Mouse (Mus musculus) intestine, embryonic 16.5 days (tissue): ENCODE results near the gene Pbxip1. TPM values are rescaled to one million over a fixed set of nuclear protein-coding genes. Genes with fewer than 3 reads are reported as not detected.

Source experiments
- ATAC-seq: fragments of 200-750 bp; cut with Nextera tagmentation; 2 replicates; pipeline ENCODE4 v1.8.0; 2017; ENCODE audit warnings: moderate TSS enrichment, moderate library complexity
- H3K27ac ChIP-seq: fragments of 300-500 bp; sonication (generic); 2 replicates; pipeline ENCODE4 v1.5.1; 2014; ENCODE audit warnings: mild to moderate bottlenecking, low read length
- H3K27me3 ChIP-seq: fragments of 300-500 bp; sonication (generic); replicated peaks from 2 replicates; pipeline ENCODE4 v1.6.1; 2014; ENCODE audit warnings: low read length, control low read depth, mixed read lengths; ENCODE audit not compliant: control insufficient read depth, insufficient read depth
- H3K36me3 ChIP-seq: fragments of 300-500 bp; sonication (generic); 2 replicates; pipeline ENCODE4 v1.6.1; 2014; ENCODE audit warnings: low read length, control low read depth; ENCODE audit not compliant: control insufficient read depth, insufficient read depth
- H3K4me1 ChIP-seq: fragments of 300-500 bp; sonication (generic); 2 replicates; pipeline ENCODE4 v1.6.1; 2014; ENCODE audit warnings: low read length, control low read depth, mixed read lengths; ENCODE audit not compliant: control insufficient read depth, insufficient read depth
- H3K4me2 ChIP-seq: fragments of 300-500 bp; sonication (generic); 2 replicates; pipeline ENCODE4 v1.6.1; 2014; ENCODE audit warnings: low read depth, low read length, control low read depth
- H3K4me3 ChIP-seq: fragments of 300-500 bp; sonication (generic); 2 replicates; pipeline ENCODE4 v1.5.1; 2014; ENCODE audit warnings: mild to moderate bottlenecking, low read length
- H3K9ac ChIP-seq: fragments of 300-500 bp; sonication (generic); 2 replicates; pipeline ENCODE4 v1.6.1; 2014; ENCODE audit warnings: low read depth, low read length
- H3K9me3 ChIP-seq: fragments of 300-500 bp; sonication (generic); 2 replicates; pipeline ENCODE4 v1.6.1; 2016; ENCODE audit warnings: low read length, control low read depth; ENCODE audit not compliant: control insufficient read depth
- WGBS: fragments of 180-500 bp; shearing (Covaris S2); extraction: QIAGEN DNeasy Blood & Tissue Kit; methylation state at CpG from one replicate; pipeline ENCODE4 v1.1.7; 2014; 5-methylcytosine and 5-hydroxymethylcytosine counted together
- polyA plus RNA-seq: library from polyadenylated mRNA; unstranded; fragments of >200 nt; fragmentation: Nextera tagmentation; extraction: Ambion mirVana; gene quantifications from 2 replicates; pipeline ENCODE4 v1.2.1, GENCODE M21; 2015

The Pbxip1 gene
- polyA plus RNA-seq, 1 experiment from 2014 or later, result 45.1 TPM

- no peak overlapping the region for H3K9ac ChIP-seq
- H3K9me3 ChIP-seq, result no peaks in the 10 kb centered on the region
- ATAC-seq, result no peak
- whole genome bisulfite sequencing, result 87% methylated on average over 3 of the region's 3 CpGs
- no peaks in the 10 kb centered on the region for H3K4me1 ChIP-seq
- no peak overlapping the region for H3K4me2 ChIP-seq
- H3K27ac ChIP-seq, result no peak overlapping the region
- no peaks in the 10 kb centered on the region for H3K36me3 ChIP-seq
- H3K27me3 ChIP-seq, result no peaks in the 10 kb centered on the region
- H3K4me3 ChIP-seq, result no peak overlapping the region
These were observed 54.3 kb downstream of the Pbxip1 start for GRCm38 (mm10) chr3:89490790-89491189.

GRCm38 (mm10) chr3:89491559-89491958 lies 55.1 kb downstream of the Pbxip1 start:
- Histone ChIP-seq H3K27me3 (no peaks in the 10 kb centered on the region), H3K4me3 (no peak overlapping the region), H3K9ac (no peak overlapping the region), H3K36me3 (no peaks in the 10 kb centered on the region), H3K4me2 (no peak overlapping the region), H3K4me1 (no peaks in the 10 kb centered on the region), H3K9me3 (no peaks in the 10 kb centered on the region), H3K27ac (no peak overlapping the region)
- ATAC-seq, result no peak
- WGBS, result 79% methylated on average over 5 of the region's 5 CpGs

DNA sequence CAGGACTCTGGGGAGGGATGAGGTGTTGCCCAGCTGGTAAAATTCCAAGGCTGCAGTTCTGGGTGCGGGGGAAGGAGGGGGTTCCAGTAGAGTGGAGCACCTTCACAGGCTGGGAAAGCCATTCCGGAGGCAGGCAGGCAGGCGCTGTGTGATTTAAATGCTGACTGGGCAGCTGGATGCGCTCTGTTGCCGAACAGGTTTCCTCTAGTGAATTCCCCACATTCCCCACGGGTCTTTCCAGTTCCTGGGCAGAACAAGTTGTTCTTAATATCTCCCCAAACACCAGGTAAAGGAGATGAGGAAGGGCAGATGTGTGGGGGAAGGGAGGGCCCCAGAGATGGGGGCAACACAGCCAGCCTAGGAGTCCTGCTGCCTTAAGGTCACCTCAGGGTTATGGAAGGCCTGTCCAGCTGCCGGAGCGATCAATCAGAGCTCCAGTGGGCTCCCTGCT lies 56.2 kb downstream of the Pbxip1 start:
- Histone ChIP-seq H3K4me3 (no peak overlapping the region), H3K36me3 (no peaks in the 10 kb centered on the region), H3K9ac (no peak overlapping the region), H3K9me3 (no peaks in the 10 kb centered on the region), H3K27ac (no peak overlapping the region), H3K4me1 (no peaks in the 10 kb centered on the region), H3K27me3 (no peaks in the 10 kb centered on the region), H3K4me2 (no peak overlapping the region)
- 39% methylated on average over 8 of the region's 8 CpGs for WGBS
- no peak for ATAC-seq

- Histone ChIP-seq H3K36me3 (no peaks in the 10 kb centered on the region), H3K4me1 (no peaks in the 10 kb centered on the region), H3K9me3 (no peaks in the 10 kb centered on the region), H3K27ac (no peak overlapping the region), H3K27me3 (no peaks in the 10 kb centered on the region), H3K4me2 (no peak overlapping the region), H3K9ac (no peak overlapping the region), H3K4me3 (no peak overlapping the region)
- ATAC-seq, result no peak
- 80% methylated on average over 5 of the region's 5 CpGs for WGBS
These were observed 58.1 kb downstream of the Pbxip1 start for GRCm38 (mm10) chr3:89494630-89495029.

DNA sequence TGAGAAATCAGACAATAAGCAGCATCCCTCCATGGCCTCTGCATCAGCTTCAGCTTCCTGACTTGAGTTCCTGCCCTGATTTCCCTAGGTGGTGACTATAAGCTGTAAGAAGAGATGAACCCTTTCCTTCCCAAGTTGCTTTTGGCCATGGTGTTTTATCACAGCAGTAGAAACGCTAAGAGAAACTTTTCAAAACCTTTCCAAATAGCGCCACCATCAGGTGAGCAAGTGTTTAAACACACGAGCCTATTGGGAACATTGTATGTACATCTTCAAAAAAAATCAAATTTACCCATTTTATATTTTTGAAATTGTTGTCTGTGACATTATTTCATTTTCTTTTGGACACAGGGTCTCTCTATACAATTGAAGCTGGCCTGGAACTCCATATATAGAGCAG lies 59.9 kb downstream of the Pbxip1 start:
- ATAC-seq, result no peak
- Histone ChIP-seq H3K27ac (no peak overlapping the region), H3K4me3 (no peak overlapping the region), H3K36me3 (no peaks in the 10 kb centered on the region), H3K9me3 (no peaks in the 10 kb centered on the region), H3K4me2 (no peak overlapping the region), H3K4me1 (no peaks in the 10 kb centered on the region), H3K27me3 (no peaks in the 10 kb centered on the region), H3K9ac (no peak overlapping the region)
- 78% methylated on average over 3 of the region's 3 CpGs for WGBS

- 50% methylated on average over 7 of the region's 7 CpGs for WGBS
- Histone ChIP-seq H3K4me2 (no peak overlapping the region), H3K27ac (no peak overlapping the region)
These were observed 63.2 kb downstream of the Pbxip1 start for GRCm38 (mm10) chr3:89499696-89500095.

More at GRCm38 (mm10) chr3:89499696-89500095, 63.2 kb downstream of the Pbxip1 start:
- no peaks in the 10 kb centered on the region for H3K4me1 ChIP-seq
- ATAC-seq, result no peak
- no peak overlapping the region for H3K9ac ChIP-seq
- no peak overlapping the region for H3K4me3 ChIP-seq
- H3K27me3 ChIP-seq, result no peaks in the 10 kb centered on the region
- 0 out of 2 replicates have a peak, but pooled peaks cover 3% of the 10 kb centered on the region for H3K9me3 ChIP-seq
- H3K36me3 ChIP-seq, result no peaks in the 10 kb centered on the region

Other genes with a start within 250 kb of the Pbxip1 start
- gene Gba, start 233.8 kb upstream of the Pbxip1 start, polyA plus RNA-seq, result 73.1 and 87.5 TPM in 2 replicates
- 18.9 and 20.3 TPM in 2 replicates for gene Thbs3, start 221.5 kb upstream of the Pbxip1 start, polyA plus RNA-seq
- gene Mtx1, start 209.6 kb upstream of the Pbxip1 start, polyA plus RNA-seq, result 214 and 234 TPM in 2 replicates
- 13.2 and 13.4 TPM in 2 replicates for gene Muc1, start 207.6 kb upstream of the Pbxip1 start, polyA plus RNA-seq
- 316 and 334 TPM in 2 replicates for gene Krtcap2, start 190.7 kb upstream of the Pbxip1 start, polyA plus RNA-seq
- gene Trim46, start 190.4 kb upstream of the Pbxip1 start, polyA plus RNA-seq, result 3.9 TPM in 2 replicates
- gene Dpm3, start 177.3 kb upstream of the Pbxip1 start, polyA plus RNA-seq, result 119 and 126 TPM in 2 replicates
- 62.7 and 74.1 TPM in 2 replicates for gene Slc50a1, start 166.1 kb upstream of the Pbxip1 start, polyA plus RNA-seq
- 62.9 and 69.6 TPM in 2 replicates for gene Efna1, start 155.6 kb upstream of the Pbxip1 start, polyA plus RNA-seq
- gene Efna3, start 113.7 kb upstream of the Pbxip1 start, polyA plus RNA-seq, result 5.9 and 7.5 TPM in 2 replicates
- 12.1 and 14.1 TPM in 2 replicates for gene Efna4, start 98.7 kb upstream of the Pbxip1 start, polyA plus RNA-seq
- 49.3 and 51.6 TPM in 2 replicates for gene Adam15, start 86.7 kb upstream of the Pbxip1 start, polyA plus RNA-seq
- 2.8 and 5.0 TPM in 2 replicates for gene Dcst2, start 74.7 kb upstream of the Pbxip1 start, polyA plus RNA-seq
- gene Dcst1, start 71.5 kb upstream of the Pbxip1 start, polyA plus RNA-seq, result 3.5 and 5.0 TPM in 2 replicates
- 10.0 and 11.3 TPM in 2 replicates for gene Zbtb7b, start 41.9 kb upstream of the Pbxip1 start, polyA plus RNA-seq
- not detected in 2 replicates for gene Lenep, start 33.9 kb upstream of the Pbxip1 start, polyA plus RNA-seq
- 44.5 and 53.2 TPM in 2 replicates for gene Flad1, start 24.8 kb upstream of the Pbxip1 start, polyA plus RNA-seq
- 269 and 311 TPM in 2 replicates for gene Cks1b, start 18.3 kb upstream of the Pbxip1 start, polyA plus RNA-seq
- gene Shc1, start 18.3 kb upstream of the Pbxip1 start, polyA plus RNA-seq, result 85.4 and 89.1 TPM in 2 replicates
- gene Pygo2, start 6.5 kb upstream of the Pbxip1 start, polyA plus RNA-seq, result 24.8 and 25.7 TPM in 2 replicates
- 72.2 and 77.0 TPM in 2 replicates for gene Pmvk, start 17.8 kb downstream of the Pbxip1 start, polyA plus RNA-seq
- gene Kcnn3, start 83.5 kb downstream of the Pbxip1 start, polyA plus RNA-seq, result 3.8 and 4.1 TPM in 2 replicates